Mouse (Mus musculus) heart, postnatal 0 days (tissue): ENCODE data around the gene Egfl7.

ENCODE experiments used
- CTCF ChIP-seq: IDR thresholded peaks from 2 replicates; pipeline ENCODE4 v1.5.1; 2016; ENCODE audit warnings: antibody characterized with exemption, control low read depth, low read depth
- EP300 ChIP-seq: IDR thresholded peaks from 2 replicates; pipeline ENCODE4 v1.6.1; 2016; ENCODE audit warnings: antibody characterized with exemption, low read depth

DNA sequence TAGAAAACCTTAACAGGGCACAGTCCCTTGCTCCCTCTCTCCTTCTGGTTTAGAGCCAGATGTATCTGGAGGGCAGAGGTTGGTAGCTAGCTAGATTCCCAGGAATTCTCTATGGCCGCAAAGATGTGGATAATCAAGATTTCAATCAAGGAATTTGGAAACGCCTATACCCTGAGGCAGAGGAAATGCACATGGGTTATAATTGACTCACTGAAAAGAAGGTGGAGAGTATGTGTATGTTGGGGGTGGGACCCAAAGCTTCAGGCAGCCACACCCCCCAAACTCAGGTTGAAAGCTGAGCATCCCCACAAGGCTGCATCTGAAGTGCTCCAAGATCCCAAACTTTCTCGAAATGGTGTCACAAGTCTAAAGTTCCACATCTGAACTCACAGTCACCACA, 18.6 kb downstream of the Egfl7 start:
- TF ChIP-seq CTCF (no peak), EP300 (no peak)
